Mouse (Mus musculus): ENCODE data around the gene Mcpt1. TPM values are rescaled to one million over a fixed set of nuclear protein-coding genes. Genes with fewer than 3 reads are reported as not detected.
"Not testable (repeated sequence)": the region's sequence is repeated elsewhere in the genome, so short reads cannot be mapped to it uniquely, and the experiment has no call there.

The Mcpt1 gene
- polyA plus RNA-seq (2015; fragmentation: Nextera tagmentation; extraction: Ambion mirVana) = not detected in 2 replicates

GRCm38 (mm10) chr14:56017671-56018070, at the start of gene Mcpt1:
TSS of gene Mcpt1 (plus strand) at chr14:56017971.
- not testable (repeated sequence) for H3K4me3 ChIP-seq; H3K27ac ChIP-seq; ATAC-seq (ENCODE audit: low FRiP score); H3K4me2 ChIP-seq; H3K9ac ChIP-seq; H3K36me3 ChIP-seq; H3K27me3 ChIP-seq; H3K4me1 ChIP-seq (replicated peaks); H3K9me3 ChIP-seq
- WGBS = 82% methylated on average over 3 of the region's 3 CpGs

DNA sequence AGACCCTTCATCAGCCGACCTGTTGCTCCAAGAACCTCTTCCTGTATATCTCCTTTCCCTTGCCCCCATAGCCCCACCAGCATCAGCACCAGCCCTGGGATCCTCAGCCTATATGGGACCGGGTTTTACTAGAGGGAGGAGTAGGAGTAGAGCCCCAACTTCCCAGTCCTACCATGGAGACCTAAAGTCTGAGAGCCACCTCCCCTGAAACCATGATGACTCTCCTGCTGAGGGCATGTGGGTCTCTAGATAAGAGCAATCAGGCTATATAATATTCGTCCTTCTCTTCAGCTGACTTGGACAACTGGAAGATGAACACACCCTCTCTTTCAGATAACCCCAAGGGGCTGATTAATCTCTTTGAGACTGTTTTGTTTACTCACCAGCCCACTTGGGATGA, 30.3 kb upstream of the Mcpt1 start:
- H3K27me3 ChIP-seq; H3K9me3 ChIP-seq; ATAC-seq (ENCODE audit: low FRiP score); H3K4me3 ChIP-seq; H3K4me2 ChIP-seq; H3K4me1 ChIP-seq (replicated peaks); H3K9ac ChIP-seq; H3K27ac ChIP-seq; H3K36me3 ChIP-seq: not testable (repeated sequence)
- WGBS = 100% methylated on average over 2 of the region's 3 CpGs

GRCm38 (mm10) chr14:56013147-56013546, 4.6 kb upstream of the Mcpt1 start:
- ATAC-seq (ENCODE audit: low FRiP score) = no peak
- Histone ChIP-seq H3K4me1 (replicated peaks) (no peaks in the 10 kb centered on the region), H3K27ac (no peak overlapping the region), H3K9ac (no peak overlapping the region), H3K36me3 (no peaks in the 10 kb centered on the region), H3K9me3 (no peaks in the 10 kb centered on the region), H3K4me2 (no peak overlapping the region), H3K27me3 (no peaks in the 10 kb centered on the region), H3K4me3 (no peak overlapping the region)
- WGBS = 79% methylated on average over 3 of the region's 3 CpGs

DNA sequence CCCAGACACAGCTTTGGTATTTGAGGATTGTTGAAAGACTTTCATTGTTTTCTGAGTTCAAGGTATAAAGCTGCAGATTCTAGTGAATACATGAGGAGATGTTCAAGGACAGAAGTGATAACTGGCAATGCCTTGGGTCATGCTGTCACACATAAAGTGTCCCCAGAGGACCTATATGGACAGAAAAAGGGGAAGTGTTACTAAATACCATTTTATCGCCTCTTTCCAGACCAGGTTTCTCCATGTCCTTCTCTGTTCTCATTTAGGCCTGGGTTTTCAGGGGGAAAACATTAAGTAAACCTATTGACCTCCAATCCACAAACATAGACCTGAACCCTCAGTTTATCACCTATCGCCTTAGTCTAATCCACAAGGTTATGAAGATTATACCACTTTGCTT, 3.8 kb upstream of the Mcpt1 start:
- Histone ChIP-seq H3K27ac (no peak overlapping the region), H3K36me3 (no peaks in the 10 kb centered on the region), H3K4me2 (no peak overlapping the region), H3K4me1 (replicated peaks) (no peaks in the 10 kb centered on the region), H3K9ac (no peak overlapping the region), H3K27me3 (no peaks in the 10 kb centered on the region), H3K9me3 (no peaks in the 10 kb centered on the region), H3K4me3 (no peak overlapping the region)
- ATAC-seq (ENCODE audit: low FRiP score) = no peak
- 92% methylated on average over 2 of the region's 2 CpGs for WGBS

DNA sequence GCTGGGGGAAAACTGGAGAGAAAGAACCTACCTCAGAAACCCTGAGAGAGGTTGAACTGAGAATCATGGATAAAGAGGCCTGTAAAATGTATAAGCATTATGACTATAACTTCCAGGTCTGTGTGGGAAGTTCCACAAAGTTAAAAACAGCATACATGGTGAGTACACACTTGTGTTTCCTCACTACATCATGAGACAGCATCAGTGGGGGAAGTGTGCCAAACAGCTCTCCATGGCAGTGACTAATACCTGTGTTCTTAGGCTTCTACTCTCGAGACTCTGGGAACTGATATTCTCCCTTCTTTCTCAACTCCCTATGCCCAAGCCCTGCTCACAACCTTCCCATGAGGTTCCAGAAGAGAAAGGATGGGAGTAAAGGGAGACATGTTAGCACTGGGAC, 1.7 kb downstream of the Mcpt1 start:
- Histone ChIP-seq H3K36me3 (no peaks in the 10 kb centered on the region), H3K27ac (no peak overlapping the region), H3K9ac (no peak overlapping the region), H3K27me3 (no peaks in the 10 kb centered on the region), H3K9me3 (no peaks in the 10 kb centered on the region), H3K4me2 (no peak overlapping the region), H3K4me1 (replicated peaks) (no peaks in the 10 kb centered on the region), H3K4me3 (no peak overlapping the region)
- WGBS = 67% methylated on average over 1 of the region's 1 CpGs
- no peak for ATAC-seq (ENCODE audit: low FRiP score)

- not testable (repeated sequence) for H3K9me3 ChIP-seq; H3K27ac ChIP-seq; H3K36me3 ChIP-seq; H3K4me1 ChIP-seq (replicated peaks); H3K4me2 ChIP-seq; H3K4me3 ChIP-seq; ATAC-seq (ENCODE audit: low FRiP score); H3K27me3 ChIP-seq; H3K9ac ChIP-seq
- 94% methylated on average over 4 of the region's 4 CpGs for WGBS
Observed at GRCm38 (mm10) chr14:56021305-56021704, 3.5 kb downstream of the Mcpt1 start.

DNA sequence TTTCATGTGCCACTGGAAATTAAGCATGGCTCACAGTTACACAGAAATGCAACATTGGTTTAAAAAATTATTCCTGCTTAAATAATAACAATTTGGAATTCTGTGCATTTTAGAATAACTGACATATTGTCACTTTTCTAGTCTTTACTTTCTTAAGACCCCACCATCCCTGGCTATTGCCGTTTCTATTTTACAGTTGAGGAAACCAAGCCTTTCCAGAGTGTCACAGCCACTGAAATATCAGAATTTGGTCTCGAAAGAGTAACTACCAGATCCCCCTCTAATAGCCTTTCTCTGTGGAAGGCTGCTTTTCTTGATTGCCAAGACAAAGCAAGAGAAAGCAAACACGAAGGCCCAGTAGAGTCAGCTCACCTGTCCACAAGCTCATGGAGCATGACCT, 12.6 kb downstream of the Mcpt1 start, which contains the start of gene Mcpt9:
Mcpt9 (minus strand) TSS at position 101 of the 400 bp plus-strand sequence.
- not testable (repeated sequence) for H3K27me3 ChIP-seq; H3K36me3 ChIP-seq; H3K9me3 ChIP-seq; H3K9ac ChIP-seq; H3K4me2 ChIP-seq; ATAC-seq (ENCODE audit: low FRiP score); H3K4me1 ChIP-seq (replicated peaks); H3K27ac ChIP-seq; H3K4me3 ChIP-seq
- WGBS = 79% methylated on average over 3 of the region's 3 CpGs

DNA sequence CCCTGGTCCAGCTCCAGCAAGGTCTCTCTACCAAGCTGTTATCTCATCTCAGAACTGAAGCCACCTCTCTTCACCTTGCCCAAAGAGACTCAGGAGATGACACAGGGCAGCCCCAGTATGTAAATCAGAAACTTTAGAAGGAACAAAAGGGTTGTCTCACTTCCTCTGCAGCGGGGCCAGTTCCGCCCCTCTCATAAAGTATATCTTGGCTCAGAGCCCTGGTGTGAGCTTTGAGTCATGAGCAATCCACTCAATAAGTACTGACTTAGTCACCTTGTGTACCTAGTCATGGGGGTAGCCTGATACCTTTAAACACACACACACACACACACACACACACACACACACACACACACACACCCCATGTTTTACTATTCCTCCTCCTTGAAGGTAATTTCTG, 16.7 kb downstream of the Mcpt1 start:
- no peak overlapping the region for H3K4me3 ChIP-seq
- no peak for ATAC-seq (ENCODE audit: low FRiP score)
- H3K4me2 ChIP-seq = no peak overlapping the region
- H3K9me3 ChIP-seq = no peaks in the 10 kb centered on the region
- H3K27me3 ChIP-seq = no peaks in the 10 kb centered on the region
- H3K27ac ChIP-seq = no peak overlapping the region
- no peaks in the 10 kb centered on the region for H3K36me3 ChIP-seq
- H3K4me1 ChIP-seq (replicated peaks) = no peaks in the 10 kb centered on the region
- 81% methylated on average over 2 of the region's 2 CpGs for WGBS
- no peak overlapping the region for H3K9ac ChIP-seq

GRCm38 (mm10) chr14:56041792-56042191, 24.0 kb downstream of the Mcpt1 start, which contains the start of gene Mcpt2:
TSS of gene Mcpt2 (plus strand) at chr14:56042041.
- not testable (repeated sequence) for H3K27ac ChIP-seq; ATAC-seq (ENCODE audit: low FRiP score); H3K4me1 ChIP-seq (replicated peaks); H3K9ac ChIP-seq; H3K4me2 ChIP-seq; H3K27me3 ChIP-seq; H3K4me3 ChIP-seq; H3K36me3 ChIP-seq; H3K9me3 ChIP-seq
- 88% methylated on average over 1 of the region's 1 CpGs for WGBS

- no peaks in the 10 kb centered on the region for H3K36me3 ChIP-seq
- H3K9ac ChIP-seq = no peak overlapping the region
- 87% methylated on average over 3 of the region's 3 CpGs for WGBS
- no peak overlapping the region for H3K27ac ChIP-seq
- no peaks in the 10 kb centered on the region for H3K4me1 ChIP-seq (replicated peaks)
- no peaks in the 10 kb centered on the region for H3K27me3 ChIP-seq
- H3K9me3 ChIP-seq = no peaks in the 10 kb centered on the region
- no peak overlapping the region for H3K4me2 ChIP-seq
- ATAC-seq (ENCODE audit: low FRiP score) = no peak
- no peak overlapping the region for H3K4me3 ChIP-seq
Observed at GRCm38 (mm10) chr14:56055408-56055807, 37.6 kb downstream of the Mcpt1 start.

DNA sequence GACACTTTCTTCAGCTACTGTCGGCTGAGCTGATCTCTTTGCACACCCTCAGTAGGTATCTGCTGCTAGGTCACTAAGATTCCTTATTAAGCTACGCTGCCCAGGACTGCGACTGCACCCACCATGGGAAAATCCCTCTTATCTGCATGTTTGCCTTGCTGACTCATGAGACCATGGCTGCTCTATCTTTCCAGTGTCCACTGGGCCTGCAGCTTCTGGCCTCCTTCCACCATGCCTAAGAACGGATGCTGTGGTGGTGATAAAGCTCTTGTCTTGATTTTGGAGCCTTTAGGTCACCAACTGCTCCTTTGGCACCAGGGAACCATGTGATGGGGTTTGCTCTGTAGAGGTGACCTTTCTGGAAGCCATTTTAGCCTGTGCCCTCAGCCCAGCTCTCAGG, 40.0 kb downstream of the Mcpt1 start:
- ATAC-seq (ENCODE audit: low FRiP score) = no peak
- H3K4me3 ChIP-seq = no peak overlapping the region
- H3K27me3 ChIP-seq = no peaks in the 10 kb centered on the region
- H3K27ac ChIP-seq = no peak overlapping the region
- 89% methylated on average over 4 of the region's 4 CpGs for WGBS
- no peak overlapping the region for H3K9ac ChIP-seq
- H3K36me3 ChIP-seq = no peaks in the 10 kb centered on the region
- H3K4me1 ChIP-seq (replicated peaks) = no peaks in the 10 kb centered on the region
- no peak overlapping the region for H3K4me2 ChIP-seq
- no peaks in the 10 kb centered on the region for H3K9me3 ChIP-seq

- H3K27ac ChIP-seq; H3K4me2 ChIP-seq; H3K36me3 ChIP-seq; H3K9me3 ChIP-seq; H3K9ac ChIP-seq; H3K4me1 ChIP-seq (replicated peaks); ATAC-seq (ENCODE audit: low FRiP score); H3K4me3 ChIP-seq; H3K27me3 ChIP-seq: not testable (repeated sequence)
- 77% methylated on average over 3 of the region's 3 CpGs for WGBS
Observed at GRCm38 (mm10) chr14:56062213-56062612, 44.4 kb downstream of the Mcpt1 start, which contains the start of gene Mcpt4. TSS of gene Mcpt4 (minus strand) at chr14:56062313.
